Mouse (Mus musculus): ENCODE data around the gene Cox4i2.

Gene Cox4i2

DNA sequence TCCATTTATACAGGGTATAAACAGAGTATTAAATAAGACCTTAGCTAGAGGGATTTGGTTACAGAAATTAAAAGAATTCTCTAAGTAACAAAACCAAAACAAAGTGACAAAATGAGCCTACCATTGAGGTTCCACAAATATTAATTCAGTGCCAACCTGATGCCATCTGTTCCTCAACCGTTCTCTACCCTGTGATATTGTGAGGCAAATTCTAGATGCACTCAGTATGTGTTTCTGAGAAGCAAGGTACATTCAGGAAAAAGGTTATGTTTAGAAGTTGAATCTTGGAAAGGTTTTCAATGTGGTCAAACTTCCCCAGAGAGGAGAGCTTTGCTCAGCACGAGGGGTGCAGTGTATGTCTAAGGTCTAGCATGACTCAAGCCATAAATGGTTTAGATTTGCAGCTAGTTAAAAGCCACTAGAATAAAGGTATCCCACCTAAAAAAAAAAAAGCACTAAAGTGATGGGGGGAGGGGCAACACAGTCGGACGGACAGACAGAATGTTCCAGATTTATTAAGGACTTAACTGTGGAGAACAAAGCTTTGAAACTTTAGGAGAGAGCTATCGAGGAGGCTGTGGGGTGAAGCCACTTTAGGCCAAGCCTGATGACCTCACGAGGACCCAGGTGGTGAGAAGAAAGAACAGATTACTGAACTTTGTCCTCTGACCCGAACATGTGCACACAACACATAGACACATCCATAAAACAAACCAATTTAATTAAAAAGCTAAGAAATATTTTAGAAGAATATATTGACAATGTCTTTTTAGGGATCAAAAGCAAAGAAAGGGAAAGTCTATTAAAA lies 46.2 kb downstream of the Cox4i2 start:
- DNase-seq (ENCODE audit: low read depth, low spot score) = no peak

DNA sequence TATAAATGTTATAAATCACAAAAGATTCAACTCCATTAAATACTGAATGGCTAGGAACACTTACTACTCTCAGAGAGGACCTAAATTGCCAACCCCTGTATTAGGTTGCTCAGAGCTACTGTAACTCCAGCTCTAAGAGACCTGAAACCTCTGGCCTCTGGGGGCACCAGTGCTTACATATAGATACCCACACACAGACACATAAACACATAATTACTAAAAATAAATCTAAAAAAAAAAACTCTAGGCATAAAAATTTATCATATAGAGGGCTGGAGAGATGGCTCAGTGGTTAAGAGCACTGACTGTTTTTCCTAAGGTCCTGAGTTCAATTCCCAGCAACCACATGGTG lies 46.8 kb downstream of the Cox4i2 start:
- DNase-seq (ENCODE audit: low read depth, low spot score) = no peak

DNA sequence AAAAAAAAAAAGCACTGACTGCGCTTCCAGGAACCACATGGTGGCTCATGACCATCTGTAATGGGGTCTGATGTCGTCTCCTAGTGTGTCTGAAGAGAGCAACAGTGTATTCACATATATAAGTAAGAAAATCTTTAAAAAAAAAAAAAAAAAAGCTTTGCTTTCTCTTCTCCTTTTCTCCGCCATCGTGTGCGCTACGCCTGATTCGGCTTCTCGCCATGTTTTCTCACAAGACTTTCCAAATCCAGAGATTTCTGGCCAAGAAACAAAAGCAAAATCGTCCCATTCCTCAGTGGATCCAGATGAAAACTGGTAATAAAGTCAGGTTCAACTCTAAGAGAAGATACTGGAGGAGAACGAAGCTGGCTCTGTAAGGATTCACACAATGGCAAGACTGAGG lies 48.3 kb downstream of the Cox4i2 start:
- no peak for DNase-seq (ENCODE audit: low read depth, low spot score)

DNA sequence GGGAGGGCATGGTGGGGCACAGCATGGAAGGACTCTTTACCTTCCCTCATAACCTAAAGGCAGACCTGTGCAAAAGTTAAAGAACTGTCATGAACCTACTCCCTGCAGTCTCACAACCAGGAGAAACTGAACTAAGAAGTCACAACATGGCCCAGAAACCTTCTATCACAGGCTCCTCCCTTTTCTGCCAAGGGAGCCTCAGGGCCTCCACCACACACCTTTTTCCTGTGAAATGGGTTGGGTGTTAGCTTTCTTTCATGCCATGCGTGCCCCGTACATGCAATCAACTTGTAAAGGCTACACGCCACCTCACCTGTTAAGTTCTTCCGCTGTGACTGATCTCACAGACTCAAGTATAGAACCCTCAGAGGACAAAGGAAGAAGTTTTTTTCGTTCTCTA lies 49.1 kb downstream of the Cox4i2 start:
- no peak for DNase-seq (ENCODE audit: low read depth, low spot score)

DNA sequence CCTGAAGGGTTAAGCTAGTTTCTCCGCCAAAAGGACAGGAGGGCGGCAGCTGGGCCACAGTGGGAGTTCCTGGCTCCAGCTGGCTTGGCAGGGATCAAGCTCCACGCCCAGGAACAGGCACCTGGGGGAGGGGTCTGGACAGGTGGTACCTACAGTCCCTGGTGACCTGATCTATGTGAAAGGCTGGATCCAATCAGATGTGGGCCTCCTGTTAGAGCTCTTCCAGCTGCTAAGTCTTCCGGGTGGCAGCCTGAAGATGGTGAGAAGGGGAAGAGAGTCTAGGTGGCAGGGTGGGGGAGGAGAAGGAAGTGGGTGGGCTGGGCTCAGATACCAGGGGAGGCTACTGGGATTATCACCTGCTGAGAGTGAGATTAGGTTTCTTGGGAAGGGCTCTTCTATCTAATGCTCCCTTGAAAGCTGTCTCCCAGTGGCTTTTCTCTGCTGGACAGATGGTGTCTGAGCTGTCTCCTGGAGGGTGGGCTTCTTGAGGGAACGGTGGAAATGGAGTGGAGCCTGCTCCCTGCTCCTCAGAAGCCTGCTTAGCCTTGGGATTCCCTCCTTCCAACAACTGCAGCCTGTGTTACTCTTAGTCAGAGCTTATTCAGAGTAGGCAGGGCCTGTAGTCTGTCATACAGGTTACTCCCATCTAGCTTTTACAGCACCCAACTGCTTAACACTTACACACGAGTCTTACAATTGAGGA lies 50.6 kb downstream of the Cox4i2 start:
- DNase-seq (ENCODE audit: low read depth, low spot score) = peak; percentile 87

DNA sequence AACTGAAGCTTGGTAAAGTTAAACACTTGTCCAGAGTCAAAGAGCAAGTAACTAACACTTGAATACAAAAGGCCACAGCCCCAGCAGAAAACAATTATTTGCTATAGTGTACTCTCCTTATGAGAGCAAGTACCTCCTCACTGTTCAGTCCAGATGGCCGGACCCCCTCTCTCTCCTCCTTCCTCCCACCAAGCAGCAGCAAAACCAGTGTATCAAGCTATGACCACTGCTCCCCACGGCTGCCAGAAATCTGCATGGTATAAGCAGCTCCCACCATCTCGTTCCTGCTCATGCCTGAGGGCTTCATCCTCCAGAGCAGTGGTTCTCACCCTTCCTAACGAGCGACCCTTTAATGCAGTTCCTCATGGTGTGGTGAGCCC lies 51.1 kb downstream of the Cox4i2 start:
- no peak for DNase-seq (ENCODE audit: low read depth, low spot score)

DNA sequence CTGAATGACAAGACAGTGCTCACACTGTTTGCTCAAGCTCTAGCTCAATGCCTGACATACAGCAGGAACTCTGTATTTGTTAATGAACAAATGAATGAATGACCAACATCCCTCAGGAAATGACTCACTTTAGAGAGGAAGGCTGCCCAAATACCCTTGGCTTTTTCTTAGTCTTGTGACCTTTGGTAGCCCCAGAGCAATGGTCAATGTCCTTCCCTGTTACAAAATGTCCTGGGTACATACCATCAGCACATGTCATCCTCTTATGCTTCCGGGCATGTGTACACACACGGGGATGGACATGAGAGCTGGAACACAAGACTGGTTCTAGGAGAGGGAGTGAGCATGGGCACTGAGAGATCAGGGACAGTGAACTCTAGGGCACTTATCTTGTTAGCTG lies 52.1 kb downstream of the Cox4i2 start:
- no peak for DNase-seq (ENCODE audit: low read depth, low spot score)

DNA sequence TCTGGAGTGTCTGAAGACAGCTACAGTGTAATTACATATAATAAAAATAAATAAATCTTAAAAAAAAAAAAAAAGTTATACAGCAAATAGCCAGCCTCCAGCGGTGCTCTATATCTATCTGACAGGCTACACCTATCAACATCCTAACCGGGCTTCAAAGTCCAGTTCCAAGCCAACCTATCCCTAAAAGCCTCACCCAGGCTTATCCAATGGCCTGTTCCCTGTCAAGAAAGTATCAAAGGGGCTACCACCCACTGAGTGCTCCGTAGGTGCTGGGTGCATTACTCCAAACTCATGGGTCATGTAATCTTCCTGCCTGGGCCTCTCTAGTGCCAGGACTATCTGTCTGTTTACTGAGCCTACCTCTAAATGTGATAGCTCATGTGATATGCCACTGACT lies 54.2 kb downstream of the Cox4i2 start:
- DNase-seq (ENCODE audit: low read depth, low spot score) = no peak

DNA sequence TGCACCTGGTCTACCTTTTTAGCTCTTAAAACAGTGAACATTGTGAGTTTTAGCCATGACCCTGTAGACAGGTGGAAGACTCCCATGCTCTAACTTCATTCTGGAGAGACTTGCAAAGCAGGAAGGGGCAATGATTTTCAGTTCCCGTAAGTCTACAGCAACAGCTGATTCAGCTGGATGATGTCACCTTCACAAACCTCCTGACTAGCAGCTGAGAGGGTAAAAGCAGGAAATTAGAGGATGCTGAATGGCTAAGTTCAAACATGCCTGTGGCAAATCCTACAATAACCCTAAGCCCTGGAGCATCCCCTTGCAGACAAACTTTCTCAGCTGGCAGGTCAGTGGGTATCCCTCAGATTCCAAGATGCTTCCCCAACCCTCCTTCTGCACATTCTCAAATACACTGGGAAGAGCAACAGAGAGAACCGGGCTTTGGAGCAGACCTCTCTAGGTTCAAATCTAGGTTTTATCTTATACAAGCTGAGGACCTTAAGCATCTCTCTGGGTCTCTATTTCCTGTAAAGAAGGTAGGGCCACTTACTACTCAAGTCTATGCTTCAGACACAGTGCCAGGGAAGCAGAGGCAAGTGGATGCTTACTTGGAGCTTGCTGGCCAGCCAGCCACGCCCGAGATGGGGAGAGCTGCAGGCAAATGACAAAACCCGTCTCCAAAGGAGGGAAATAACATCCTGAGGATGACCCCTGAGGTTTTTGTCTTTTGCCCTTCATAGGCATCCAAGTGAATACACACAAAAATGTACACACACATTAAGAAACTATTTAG lies 56.4 kb downstream of the Cox4i2 start:
- DNase-seq (ENCODE audit: low read depth, low spot score) = no peak

DNA sequence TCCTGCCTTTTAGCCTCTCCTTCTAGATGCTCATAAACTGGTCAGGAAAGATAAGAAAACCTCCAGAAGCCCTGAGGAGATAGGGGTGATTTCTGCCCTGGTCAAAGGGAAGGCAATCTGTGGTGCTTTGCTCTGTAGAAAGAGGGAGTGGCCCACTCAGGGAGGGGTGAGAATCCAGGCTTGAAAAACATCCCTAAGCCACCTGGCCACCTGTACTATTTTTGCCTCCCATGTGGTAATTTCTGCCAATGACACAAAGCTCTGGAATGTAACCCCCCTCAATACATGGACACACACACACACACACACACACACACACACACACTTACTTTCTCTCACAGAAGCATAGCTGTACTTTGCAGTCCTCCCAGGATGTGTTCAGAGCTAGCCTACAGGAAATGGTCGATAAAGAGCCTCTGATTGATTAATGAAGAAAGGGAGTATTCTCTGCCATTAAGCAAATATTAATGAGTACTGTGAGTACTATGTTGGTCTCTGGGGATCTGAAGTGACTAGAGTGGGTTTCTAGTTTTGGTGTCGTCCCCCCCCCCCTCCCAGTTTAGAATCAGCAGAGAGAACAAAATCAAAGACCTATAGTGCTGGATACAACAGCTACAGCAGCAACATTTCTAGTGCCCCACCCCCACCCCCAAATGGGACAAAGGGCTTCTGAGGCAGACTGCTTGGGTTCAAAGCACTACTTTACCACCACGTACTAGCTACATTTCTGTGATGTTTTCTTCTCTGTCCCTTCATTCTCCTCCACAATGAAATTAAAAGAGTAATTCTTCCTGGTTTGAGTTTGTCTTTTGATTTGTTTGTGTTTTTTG lies 57.6 kb downstream of the Cox4i2 start:
- peak; percentile 49 for DNase-seq (ENCODE audit: low read depth, low spot score)

DNA sequence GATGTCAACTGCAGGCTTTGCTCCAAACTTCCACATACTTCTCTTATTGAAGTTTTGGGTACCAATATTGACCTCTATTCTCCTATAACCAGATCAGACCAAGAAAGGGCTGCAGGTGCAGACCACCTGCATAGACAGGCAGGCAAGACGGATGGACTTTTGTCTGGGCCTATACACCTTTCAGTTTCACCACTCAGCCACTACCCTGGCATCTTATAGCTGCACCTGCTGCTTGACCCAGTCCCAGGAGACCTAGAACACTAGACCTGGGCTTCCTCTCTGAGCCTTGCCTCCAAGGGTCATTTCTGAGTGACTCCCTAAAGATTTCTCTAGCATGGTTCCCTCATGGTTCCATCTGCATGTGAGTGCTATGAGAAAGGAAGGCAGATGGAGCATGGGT lies 59.3 kb downstream of the Cox4i2 start:
- no peak for DNase-seq (ENCODE audit: low read depth, low spot score)

DNA sequence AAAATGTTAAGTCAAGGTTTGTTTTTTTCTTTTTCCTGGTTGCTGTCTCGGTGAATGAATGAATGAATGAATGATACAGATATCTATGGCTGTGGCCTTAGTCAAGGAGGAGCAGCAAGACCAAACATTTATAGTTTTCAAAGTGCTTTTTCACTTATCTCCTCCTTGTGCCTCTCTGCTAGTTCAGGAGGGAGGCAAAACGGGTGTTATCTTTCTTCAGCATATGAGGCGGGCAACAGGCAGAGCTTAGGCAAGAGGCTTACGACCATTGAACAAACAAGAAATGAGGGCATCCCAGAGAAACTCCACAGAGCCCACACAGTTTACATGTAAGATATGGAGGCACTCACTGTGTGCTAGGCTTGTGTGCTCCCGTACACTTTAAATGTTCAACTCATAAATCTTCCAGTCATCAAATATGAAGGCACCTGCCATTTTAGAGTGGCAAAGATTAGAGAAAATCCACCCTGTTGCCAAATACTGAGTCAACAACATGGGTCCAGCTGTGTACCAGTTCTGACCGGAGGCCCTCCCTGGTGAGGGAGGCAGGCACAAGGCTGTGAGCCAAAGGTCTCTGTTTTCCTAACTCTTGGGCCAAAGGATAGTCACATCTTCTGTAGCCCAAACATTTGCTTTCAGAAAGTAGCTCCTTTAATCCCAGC lies 60.4 kb downstream of the Cox4i2 start:
- DNase-seq (ENCODE audit: low read depth, low spot score) = no peak
